Mouse (Mus musculus) kidney, adult 2 months (tissue): ENCODE results near the gene Kirrel2. TPM values are rescaled to one million over a fixed set of nuclear protein-coding genes. Genes with fewer than 3 reads are reported as not detected.
A peak's percentile ranks its signal among the peaks of the same experiment; 100 is the strongest.

Experiments
- DNase-seq: peaks from one replicate; pipeline ENCODE4 v3.0.0; 2021
- H3K27ac ChIP-seq: fragments of 200-500 bp; 2 replicates; pipeline ENCODE4 v1.5.1; 2012; ENCODE audit warnings: low read depth, low read length, control low read depth, inconsistent platforms; ENCODE audit not compliant: insufficient read depth
- H3K27me3 ChIP-seq: fragments of 200-500 bp; replicated peaks from 2 replicates; pipeline ENCODE4 v1.6.1; 2012; ENCODE audit warnings: mild to moderate bottlenecking, moderate library complexity, low read length, inconsistent platforms; ENCODE audit not compliant: control insufficient read depth, insufficient read depth
- H3K36me3 ChIP-seq: fragments of 200-500 bp; 2 replicates; pipeline ENCODE4 v1.6.1; 2012; ENCODE audit warnings: mild to moderate bottlenecking, moderate library complexity, low read length, inconsistent platforms; ENCODE audit not compliant: control insufficient read depth, insufficient read depth
- H3K4me1 ChIP-seq: fragments of 200-500 bp; 2 replicates; pipeline ENCODE4 v1.6.1; 2011; ENCODE audit warnings: low read length; ENCODE audit not compliant: control insufficient read depth, insufficient read depth
- H3K4me3 ChIP-seq: fragments of 200-500 bp; 2 replicates; pipeline ENCODE4 v1.5.1; 2011; ENCODE audit warnings: mild to moderate bottlenecking, low read depth, low read length, control low read depth; ENCODE audit not compliant: insufficient read depth
- CTCF ChIP-seq: fragments of 200-500 bp; conservative IDR thresholded peaks from 2 replicates; pipeline ENCODE4 v1.5.1; 2011; ENCODE audit warnings: low read depth, mild to moderate bottlenecking, control low read depth, low read length, moderate library complexity, mixed read lengths; ENCODE audit not compliant: insufficient read depth, insufficient read length
- POLR2A ChIP-seq: fragments of 200-500 bp; IDR thresholded peaks from one replicate; pipeline ENCODE4 v1.6.1; 2011; ENCODE audit warnings: low read depth, low read length, control low read depth
- WGBS: fragments of 180-500 bp; shearing (Covaris S2); methylation state at CpG from one replicate; pipeline ENCODE4 v1.1.7; 2018; 5-methylcytosine and 5-hydroxymethylcytosine counted together
- polyA plus RNA-seq: library from polyadenylated mRNA; depleted of rRNA; stranded (reverse); fragments of >200 nt; gene quantifications from 2 replicates; pipeline ENCODE4 v1.2.3, GENCODE M21; 2012

The Kirrel2 gene
- polyA plus RNA-seq, 1 experiment: 0.30 TPM

GRCm38 (mm10) chr7:30421890-30422435 is 35.5 kb downstream of the Kirrel2 start:
- Histone ChIP-seq H3K27ac (peak overlapping the region; percentile 49; the same call in 1 of the 2 replicates), H3K4me3 (peak overlapping the region; percentile 70), H3K36me3 (no peaks in the 10 kb centered on the region), H3K27me3 (no peaks in the 10 kb centered on the region), H3K4me1 (no peaks in the 10 kb centered on the region)
- TF ChIP-seq POLR2A (no peak), CTCF (no peak)
- DNase-seq: peak; percentile 87
- WGBS: under 1% methylated on average over 45 of the region's 45 CpGs

GRCm38 (mm10) chr7:30421175-30421889 is 36.2 kb downstream of the Kirrel2 start, which contains the start of gene Nfkbid:
Gene Nfkbid, plus strand, starts transcription at chr7:30421732.
- Histone ChIP-seq H3K4me3 (peak within 1 kb of the TSS; percentile 70), H3K27me3 (no peaks in the 10 kb centered on the region), H3K27ac (peak within 1 kb of the TSS; percentile 49; the same call in 1 of the 2 replicates), H3K36me3 (no peaks in the 10 kb centered on the region), H3K4me1 (no peaks in the 10 kb centered on the region)
- TF ChIP-seq CTCF: no peak
- WGBS: 9% methylated on average over 31 of the region's 31 CpGs
- peak; percentile 74 for DNase-seq

- no peaks in the 10 kb centered on the region for H3K27me3 ChIP-seq
- no peaks in the 10 kb centered on the region for H3K36me3 ChIP-seq
- TF ChIP-seq CTCF (no peak), POLR2A (no peak)
- DNase-seq: no peak
- no peak overlapping the region for H3K4me3 ChIP-seq
- no peak overlapping the region for H3K27ac ChIP-seq
- no peaks in the 10 kb centered on the region for H3K4me1 ChIP-seq
- WGBS: 88% methylated on average over 3 of the region's 3 CpGs
Measured at GRCm38 (mm10) chr7:30420673-30421072, 36.8 kb downstream of the Kirrel2 start.

- 55% methylated on average over 10 of the region's 10 CpGs for WGBS
- TF ChIP-seq POLR2A: no peak
- no peak for TF ChIP-seq CTCF
Measured at GRCm38 (mm10) chr7:30419561-30420499, 37.7 kb downstream of the Kirrel2 start, which contains the start of gene Hcst. Gene Hcst, minus strand, starts transcription at chr7:30419854.

GRCm38 (mm10) chr7:30417856-30418255 is 39.6 kb downstream of the Kirrel2 start:
- no peak for DNase-seq
- Histone ChIP-seq H3K4me1 (no peaks in the 10 kb centered on the region), H3K27ac (no peak overlapping the region), H3K27me3 (no peaks in the 10 kb centered on the region), H3K36me3 (no peaks in the 10 kb centered on the region), H3K4me3 (no peak overlapping the region)
- WGBS: 79% methylated on average over 9 of the region's 9 CpGs
- TF ChIP-seq POLR2A (no peak), CTCF (no peak)

More at GRCm38 (mm10) chr7:30419561-30420499, 37.7 kb downstream of the Kirrel2 start, which contains the start of gene Hcst:
- no peaks in the 10 kb centered on the region for H3K36me3 ChIP-seq
- peak within 1 kb of the TSS; percentile 2; the same call in 1 of the 2 replicates for H3K27ac ChIP-seq
- H3K4me1 ChIP-seq: no peaks in the 10 kb centered on the region
- DNase-seq: peak; percentile 28
- no peaks in the 10 kb centered on the region for H3K27me3 ChIP-seq
- no peak within 1 kb of the TSS for H3K4me3 ChIP-seq

- H3K4me1 ChIP-seq: no peaks in the 10 kb centered on the region
- no peaks in the 10 kb centered on the region for H3K27me3 ChIP-seq
- peak; percentile 17 for DNase-seq
- H3K27ac ChIP-seq: no peak within 1 kb of the TSS
- H3K4me3 ChIP-seq: no peak within 1 kb of the TSS
- no peak for TF ChIP-seq POLR2A
- TF ChIP-seq CTCF: no peak
- no peaks in the 10 kb centered on the region for H3K36me3 ChIP-seq
- 61% methylated on average over 5 of the region's 5 CpGs for WGBS
Measured at GRCm38 (mm10) chr7:30413596-30413995, 43.9 kb downstream of the Kirrel2 start, which contains the start of gene Tyrobp. Gene Tyrobp, plus strand, starts transcription at chr7:30413760.
